Mouse (Mus musculus) gastrocnemius, postnatal 25 days (tissue): ENCODE measurements around the gene Tmem212. TPM values are rescaled to one million over a fixed set of nuclear protein-coding genes. Genes with fewer than 3 reads are reported as not detected.
A peak's percentile ranks its signal among the peaks of the same experiment; 100 is the strongest.

Source experiments
- DNase-seq: peaks from one replicate; pipeline ENCODE4 v3.0.0; 2022
- total RNA-seq, 2 experiments: library from RNA; stranded (reverse); gene quantifications; 1 replicate in 1 of 2; 2 replicates in 1 of 2; pipeline ENCODE4 v1.2.3; 2021

The Tmem212 gene
- total RNA-seq, 2 experiments from 2014 or later = not detected

GRCm38 (mm10) chr3:27899012-27899726 is 3.0 kb upstream of the Tmem212 start:
- DNase-seq = peak; percentile 79

GRCm38 (mm10) chr3:27898178-27898577 is 2.0 kb upstream of the Tmem212 start:
- no peak for DNase-seq

GRCm38 (mm10) chr3:27886578-27886977 is 9.6 kb downstream of the Tmem212 start:
- DNase-seq = no peak

DNA sequence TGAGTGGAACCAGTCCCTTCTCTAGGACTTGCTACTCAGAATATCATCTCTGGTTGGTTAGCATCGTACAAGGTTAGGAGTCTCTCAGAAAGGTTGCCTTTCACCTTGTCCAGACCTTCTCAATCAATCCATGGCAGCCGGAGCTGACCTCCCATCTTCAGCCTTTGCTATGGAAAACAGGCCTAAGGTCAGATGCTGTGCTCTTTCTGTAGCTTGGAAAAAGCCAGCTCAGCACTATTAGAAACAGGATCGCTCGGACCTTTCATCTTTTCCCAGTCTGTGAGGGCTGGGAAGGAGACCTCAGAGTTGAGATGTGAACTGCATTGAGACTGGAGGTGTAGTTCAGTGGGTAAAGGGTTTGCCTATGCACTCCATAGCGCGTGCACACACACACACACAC is 10.6 kb downstream of the Tmem212 start:
- DNase-seq = no peak

GRCm38 (mm10) chr3:27881897-27882835 is 14.0 kb downstream of the Tmem212 start:
- DNase-seq = no peak

DNA sequence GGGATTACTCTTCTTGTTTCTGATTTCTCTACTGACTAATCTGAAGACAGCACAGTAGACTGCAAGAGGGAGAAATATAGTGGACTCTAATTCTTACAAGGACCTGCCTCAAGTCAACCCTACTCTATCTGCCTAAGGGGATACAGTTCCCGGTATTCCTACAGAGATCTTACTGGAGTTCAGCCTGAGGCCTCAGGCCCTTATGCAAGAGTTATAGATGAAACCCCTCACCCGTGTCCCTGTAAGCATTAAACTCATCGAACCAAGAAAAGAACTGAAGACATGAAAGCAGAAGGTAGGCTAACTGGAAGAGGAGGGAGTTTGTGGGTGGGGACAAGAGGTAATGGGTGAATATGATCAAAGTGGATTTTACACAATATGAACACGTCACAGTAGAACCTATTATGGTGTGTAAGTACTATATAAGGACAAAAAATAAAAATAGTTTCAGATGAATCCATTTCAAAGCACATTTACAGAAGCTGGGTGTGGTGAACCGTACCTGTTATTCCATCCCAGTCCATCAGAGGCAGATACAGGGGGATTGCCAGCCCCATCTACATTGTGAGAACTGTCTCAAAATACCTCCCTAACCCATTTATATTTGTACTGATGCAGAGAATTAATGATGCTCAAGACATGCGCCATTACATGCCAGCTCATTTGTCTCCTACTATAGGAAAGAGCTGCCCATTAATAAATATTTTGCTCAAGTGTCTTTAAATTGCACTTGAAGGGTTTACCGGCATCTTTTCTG is 17.1 kb downstream of the Tmem212 start:
- DNase-seq = no peak

DNA sequence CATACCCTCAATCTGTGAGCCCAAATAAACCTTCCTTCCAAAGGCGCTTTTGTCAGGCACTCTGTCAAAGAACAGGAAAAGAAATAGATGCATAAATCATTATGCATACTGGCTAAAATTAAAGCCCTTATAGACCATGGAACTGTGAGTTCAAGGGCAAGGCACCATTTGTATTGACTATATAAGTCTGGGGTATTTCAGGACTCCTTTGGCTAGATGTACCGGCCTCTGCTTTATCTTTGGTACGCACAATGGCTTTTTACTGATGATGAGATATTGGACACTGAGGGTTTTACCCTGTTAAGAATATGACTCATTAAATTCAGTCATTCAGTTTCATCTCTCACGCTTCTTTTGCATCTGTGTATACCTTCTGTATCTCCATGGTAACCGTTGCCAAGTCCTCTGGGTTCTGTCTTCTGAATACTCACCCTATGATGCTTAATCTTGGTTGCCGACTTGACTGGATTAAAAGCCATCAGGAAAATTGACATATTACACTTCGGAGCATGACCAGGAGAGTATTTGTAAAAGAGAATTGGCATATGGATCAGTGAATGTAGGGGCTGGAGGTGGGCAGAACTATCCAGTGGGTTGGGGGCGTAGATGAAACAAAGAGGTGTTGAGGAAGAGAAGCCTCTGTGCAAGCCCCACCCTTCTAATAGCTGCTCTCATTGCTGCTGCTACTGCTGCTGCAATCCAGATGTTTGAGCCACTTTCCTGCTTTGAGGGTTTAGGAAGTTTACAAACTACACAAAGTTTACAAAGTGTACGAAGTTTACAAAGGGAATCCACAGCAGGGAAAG is 22.7 kb downstream of the Tmem212 start:
- no peak for DNase-seq

- DNase-seq = no peak
These were observed 23.7 kb downstream of the Tmem212 start for GRCm38 (mm10) chr3:27872429-27872828.

DNA sequence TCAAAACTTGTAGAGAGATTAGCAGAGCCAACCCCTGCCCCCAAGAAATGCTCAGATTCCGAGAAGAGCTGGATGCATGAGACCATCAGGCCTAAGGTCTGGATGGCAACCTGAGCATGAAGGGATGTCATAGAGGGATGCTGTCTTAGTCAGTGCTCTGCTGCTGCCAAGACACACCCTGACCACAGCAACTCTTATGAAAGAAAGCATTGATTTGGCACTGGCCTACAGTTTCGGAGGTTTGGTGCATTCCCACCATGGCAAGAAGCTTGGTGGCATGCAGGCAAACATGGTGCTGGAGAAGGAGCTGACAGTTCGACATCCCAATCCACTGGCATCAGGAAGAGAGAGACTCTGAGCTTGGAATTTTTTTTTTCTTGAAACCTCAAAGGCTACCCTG is 24.3 kb downstream of the Tmem212 start:
- DNase-seq = no peak

- no peak for DNase-seq
These were observed 24.8 kb downstream of the Tmem212 start for GRCm38 (mm10) chr3:27871371-27871770.

- no peak for DNase-seq
These were observed 27.5 kb downstream of the Tmem212 start for GRCm38 (mm10) chr3:27868681-27869080.

- no peak for DNase-seq
These were observed 28.4 kb downstream of the Tmem212 start for GRCm38 (mm10) chr3:27867731-27868130.

- DNase-seq = peak; percentile 69
These were observed 33.1 kb downstream of the Tmem212 start for GRCm38 (mm10) chr3:27862821-27863740.

- peak; percentile 32 for DNase-seq
These were observed 34.6 kb downstream of the Tmem212 start for GRCm38 (mm10) chr3:27861601-27862000.

DNA sequence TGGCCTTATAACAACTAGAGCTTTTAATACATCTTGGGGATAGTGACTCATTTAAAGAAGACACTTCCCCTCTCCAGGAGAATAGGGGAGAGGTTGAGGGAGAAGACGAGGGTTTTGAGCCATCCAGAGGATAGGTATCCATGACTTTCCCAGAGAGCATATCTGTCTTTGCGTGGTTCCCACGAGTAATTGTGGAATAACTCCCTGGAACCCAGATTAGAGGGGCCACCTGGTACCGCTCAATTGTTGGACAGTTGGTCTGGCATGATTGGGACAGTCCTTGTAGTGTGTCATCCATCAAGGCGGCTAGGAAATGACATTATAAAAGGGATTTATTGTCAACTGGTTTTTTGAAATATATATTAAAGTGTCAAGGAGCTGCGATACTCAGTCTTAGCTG is 35.1 kb downstream of the Tmem212 start:
- DNase-seq = no peak

DNA sequence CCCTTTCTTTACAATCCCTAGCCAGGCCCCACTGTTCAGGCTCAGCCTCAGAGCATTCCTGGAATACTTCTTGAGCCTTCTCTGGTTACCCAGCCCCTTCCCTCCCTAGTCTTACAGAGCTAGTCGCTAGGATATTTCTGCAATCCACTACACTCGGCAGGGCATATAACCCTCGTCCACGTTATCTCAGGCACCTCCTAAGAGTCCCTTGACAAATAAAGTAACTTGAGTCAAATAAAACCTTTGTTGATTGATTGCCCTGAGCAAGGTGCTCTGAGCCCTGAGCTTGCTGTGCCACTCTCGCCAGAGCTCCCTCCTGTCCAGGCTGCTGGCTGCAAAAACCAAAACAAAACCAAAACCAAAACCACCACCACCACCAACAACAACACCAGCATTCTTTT is 37.0 kb downstream of the Tmem212 start:
- DNase-seq = no peak

- no peak for DNase-seq
These were observed 37.6 kb downstream of the Tmem212 start for GRCm38 (mm10) chr3:27858441-27859115.

DNA sequence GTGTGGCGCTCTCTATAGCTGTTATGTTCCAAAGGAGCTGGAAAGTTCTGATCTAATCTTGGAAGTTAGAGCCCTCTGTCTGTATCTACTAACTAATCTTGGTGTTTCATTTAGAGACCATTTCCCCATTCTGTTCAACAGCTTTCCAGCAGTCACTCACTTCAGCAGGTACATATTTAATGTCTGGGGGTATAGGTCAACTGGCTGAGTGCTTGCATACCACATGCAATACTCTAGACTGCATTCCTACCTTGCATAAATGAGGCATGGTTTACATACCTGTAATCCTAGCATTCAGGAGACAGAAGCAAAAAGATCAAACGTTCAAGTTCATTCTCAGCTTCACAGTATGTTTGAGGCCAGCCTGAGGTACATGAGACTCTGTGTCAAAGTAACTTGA is 39.9 kb downstream of the Tmem212 start:
- DNase-seq = no peak

DNA sequence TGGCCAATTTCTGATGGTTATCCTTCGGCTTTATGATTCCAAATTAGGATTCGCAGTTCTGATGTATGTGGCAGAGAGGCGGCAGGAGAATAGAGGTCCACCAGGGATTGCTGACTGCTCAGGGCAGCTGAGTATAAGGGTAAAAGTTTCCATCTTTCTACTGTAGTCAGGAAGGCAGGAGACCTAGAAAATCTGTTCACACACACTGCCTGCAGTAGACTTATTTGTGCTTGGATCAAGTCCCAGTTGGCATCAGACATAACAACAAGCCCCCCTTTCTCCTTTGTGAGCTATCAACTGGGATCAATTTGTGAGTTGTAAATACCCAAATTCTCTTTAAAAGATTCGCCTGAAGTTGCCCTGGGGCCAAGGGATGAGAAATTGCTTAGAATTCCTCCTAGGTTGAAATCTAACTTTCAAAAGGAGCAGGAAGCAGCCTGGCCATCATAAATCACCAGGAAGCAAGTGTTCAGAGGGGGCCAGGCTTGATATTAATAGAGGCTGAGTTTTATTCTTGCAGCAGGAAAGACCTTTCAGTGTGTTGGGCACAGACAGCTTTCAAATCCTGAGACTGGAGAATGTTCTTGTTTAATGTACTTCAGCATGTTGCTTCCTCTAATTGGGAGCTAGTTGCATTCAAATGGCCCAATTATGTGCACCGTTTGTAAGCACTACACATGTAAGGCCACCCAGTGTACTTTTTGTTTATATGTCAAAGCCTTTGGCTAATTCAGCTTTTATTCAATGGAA is 41.6 kb downstream of the Tmem212 start:
- DNase-seq = no peak
